Mouse (Mus musculus) ovary, adult 2 months (tissue): ENCODE data around the gene Eml3. TPM values are rescaled to one million over a fixed set of nuclear protein-coding genes. Genes with fewer than 3 reads are reported as not detected.

ENCODE experiments used
- polyA plus RNA-seq: library from polyadenylated mRNA; depleted of rRNA; stranded (reverse); fragments of >200 nt; gene quantifications from 2 replicates; pipeline ENCODE4 v1.2.3, GENCODE M21; 2012; rRNA removed

Eml3 gene
- 73.5 and 83.4 TPM in 2 replicates for polyA plus RNA-seq

GRCm38 (mm10) chr19:8929224-8930088, at the start of gene Eml3, which contains the start of gene Rom1:
Gene Eml3, plus strand, starts transcription at chr19:8929552.
Gene Rom1, minus strand, starts transcription at chr19:8929356.

GRCm38 (mm10) chr19:8880311-8881033, 48.9 kb upstream of the Eml3 start, which contains the start of gene Uqcc3:
Gene Uqcc3, minus strand, starts transcription at chr19:8880923.

GRCm38 (mm10) chr19:8883616-8884015, 45.7 kb upstream of the Eml3 start, which contains the start of the genes Lbhd1 and Gm49403:
Gene Lbhd1, plus strand, starts transcription at chr19:8883732.
Gene Gm49403, plus strand, starts transcription at chr19:8883930.

GRCm38 (mm10) chr19:8888511-8889385, 40.6 kb upstream of the Eml3 start, which contains the start of the genes 1810009A15Rik and Gm49416:
Gene 1810009A15Rik, plus strand, starts transcription at chr19:8888853.
Gene Gm49416, plus strand, starts transcription at chr19:8888926.

GRCm38 (mm10) chr19:8892829-8893766, 36.3 kb upstream of the Eml3 start, which contains the start of gene Ints5:
Gene Ints5, plus strand, starts transcription at chr19:8893005.

GRCm38 (mm10) chr19:8897865-8898495, 31.4 kb upstream of the Eml3 start, which contains the start of gene Ganab:
Gene Ganab, plus strand, starts transcription at chr19:8898071.

GRCm38 (mm10) chr19:8920073-8920736, 9.1 kb upstream of the Eml3 start, which contains the start of gene B3gat3:
Gene B3gat3, plus strand, starts transcription at chr19:8920374.

GRCm38 (mm10) chr19:8941515-8942217, 12.3 kb downstream of the Eml3 start, which contains the start of gene Mta2:
Gene Mta2, plus strand, starts transcription at chr19:8941875.

GRCm38 (mm10) chr19:8953135-8954039, 24.0 kb downstream of the Eml3 start, which contains the start of gene Tut1:
Gene Tut1, plus strand, starts transcription at chr19:8953847.

GRCm38 (mm10) chr19:8966590-8967372, 37.4 kb downstream of the Eml3 start, which contains the start of gene Eef1g:
Gene Eef1g, plus strand, starts transcription at chr19:8967041.

GRCm38 (mm10) chr19:8989066-8989566, 59.8 kb downstream of the Eml3 start, which contains the start of gene Ahnak:
Gene Ahnak, plus strand, starts transcription at chr19:8989284.

Other genes with a start within 250 kb of the Eml3 start
- gene Slc3a2, start 206.2 kb upstream of the Eml3 start, polyA plus RNA-seq = 264 and 289 TPM in 2 replicates
- 39.6 and 45.2 TPM in 2 replicates for gene Wdr74, start 193.7 kb upstream of the Eml3 start, polyA plus RNA-seq
- not detected in 2 replicates for gene 1700092M07Rik, start 188.8 kb upstream of the Eml3 start, polyA plus RNA-seq
- 114 and 132 TPM in 2 replicates for gene Stx5a, start 188.1 kb upstream of the Eml3 start, polyA plus RNA-seq
- 61.6 and 71.3 TPM in 2 replicates for gene Nxf1, start 172.5 kb upstream of the Eml3 start, polyA plus RNA-seq
- 276 and 327 TPM in 2 replicates for gene Tmem223, start 158.6 kb upstream of the Eml3 start, polyA plus RNA-seq
- gene Tmem179b, start 155.1 kb upstream of the Eml3 start, polyA plus RNA-seq = 127 and 136 TPM in 2 replicates
- 26.9 and 28.3 TPM in 2 replicates for gene Taf6l, start 143.1 kb upstream of the Eml3 start, polyA plus RNA-seq
- 24.6 and 45.5 TPM in 2 replicates for gene Polr2g, start 131.0 kb upstream of the Eml3 start, polyA plus RNA-seq
- gene Zbtb3, start 127.0 kb upstream of the Eml3 start, polyA plus RNA-seq = 3.0 and 3.2 TPM in 2 replicates
- gene Ttc9c, start 110.2 kb upstream of the Eml3 start, polyA plus RNA-seq = 12.5 and 19.6 TPM in 2 replicates
- 16.0 and 24.5 TPM in 2 replicates for gene Hnrnpul2, start 109.5 kb upstream of the Eml3 start, polyA plus RNA-seq
- gene AC129217.1, start 99.8 kb upstream of the Eml3 start, polyA plus RNA-seq = 0.68 TPM in 1 of 2 replicates, not detected in the other
- 183 and 186 TPM in 2 replicates for gene Bscl2, start 92.1 kb upstream of the Eml3 start, polyA plus RNA-seq
- 1.5 and 1.9 TPM in 2 replicates for gene Gng3, start 90.4 kb upstream of the Eml3 start, polyA plus RNA-seq
- gene Lrrn4cl, start 78.8 kb upstream of the Eml3 start, polyA plus RNA-seq = 3.2 and 4.4 TPM in 2 replicates
- 115 and 129 TPM in 2 replicates for gene Ubxn1, start 58.1 kb upstream of the Eml3 start, polyA plus RNA-seq
- gene Uqcc3, start 48.6 kb upstream of the Eml3 start, polyA plus RNA-seq = 22.7 and 33.5 TPM in 2 replicates
- gene Lbhd1, start 45.8 kb upstream of the Eml3 start, polyA plus RNA-seq = 0.85 and 1.2 TPM in 2 replicates
- not detected in 2 replicates for gene Gm49403, start 45.6 kb upstream of the Eml3 start, polyA plus RNA-seq
- gene 1810009A15Rik, start 40.7 kb upstream of the Eml3 start, polyA plus RNA-seq = 19.1 and 24.3 TPM in 2 replicates
- not detected in 2 replicates for gene Gm49416, start 40.6 kb upstream of the Eml3 start, polyA plus RNA-seq
- gene Ints5, start 36.5 kb upstream of the Eml3 start, polyA plus RNA-seq = 37.5 and 40.2 TPM in 2 replicates
- gene Ganab, start 31.5 kb upstream of the Eml3 start, polyA plus RNA-seq = 135 and 159 TPM in 2 replicates
- gene B3gat3, start 9.2 kb upstream of the Eml3 start, polyA plus RNA-seq = 118 and 124 TPM in 2 replicates
- gene Rom1, start 196 bp upstream of the Eml3 start, polyA plus RNA-seq = 23.4 and 23.7 TPM in 2 replicates
- 21.7 and 22.8 TPM in 2 replicates for gene Mta2, start 12.3 kb downstream of the Eml3 start, polyA plus RNA-seq
- 24.1 and 25.9 TPM in 2 replicates for gene Tut1, start 24.3 kb downstream of the Eml3 start, polyA plus RNA-seq
- gene Eef1g, start 37.5 kb downstream of the Eml3 start, polyA plus RNA-seq = 306 and 361 TPM in 2 replicates
- 16.0 and 16.5 TPM in 2 replicates for gene Ahnak, start 59.7 kb downstream of the Eml3 start, polyA plus RNA-seq
- 5.3 TPM in 1 of 2 replicates, not detected in the other for gene Scgb1a1, start 158.4 kb downstream of the Eml3 start, polyA plus RNA-seq
- gene Asrgl1, start 206.1 kb downstream of the Eml3 start, polyA plus RNA-seq = 2.3 and 2.6 TPM in 2 replicates